Mouse (Mus musculus): ENCODE results near the gene 2310022B05Rik. TPM values are rescaled to one million over a fixed set of nuclear protein-coding genes. Genes with fewer than 3 reads are reported as not detected.

Gene 2310022B05Rik
- total RNA-seq (2021) (10 to 100 TPM; 54.4 to 61.8 TPM), polyA plus RNA-seq (2012; rRNA removed) (64.3 and 65.1 TPM in 2 replicates)
- long read RNA-seq, transcript 2310022B05Rik-201 (4 exons, 3,307 nt) = major isoform, 160 of 171 reads
- long read RNA-seq, partial matches to known transcripts = 1 of 171 reads
- long read RNA-seq, other reads (novel, unspliced or antisense) = 10 of 171 reads

DNA sequence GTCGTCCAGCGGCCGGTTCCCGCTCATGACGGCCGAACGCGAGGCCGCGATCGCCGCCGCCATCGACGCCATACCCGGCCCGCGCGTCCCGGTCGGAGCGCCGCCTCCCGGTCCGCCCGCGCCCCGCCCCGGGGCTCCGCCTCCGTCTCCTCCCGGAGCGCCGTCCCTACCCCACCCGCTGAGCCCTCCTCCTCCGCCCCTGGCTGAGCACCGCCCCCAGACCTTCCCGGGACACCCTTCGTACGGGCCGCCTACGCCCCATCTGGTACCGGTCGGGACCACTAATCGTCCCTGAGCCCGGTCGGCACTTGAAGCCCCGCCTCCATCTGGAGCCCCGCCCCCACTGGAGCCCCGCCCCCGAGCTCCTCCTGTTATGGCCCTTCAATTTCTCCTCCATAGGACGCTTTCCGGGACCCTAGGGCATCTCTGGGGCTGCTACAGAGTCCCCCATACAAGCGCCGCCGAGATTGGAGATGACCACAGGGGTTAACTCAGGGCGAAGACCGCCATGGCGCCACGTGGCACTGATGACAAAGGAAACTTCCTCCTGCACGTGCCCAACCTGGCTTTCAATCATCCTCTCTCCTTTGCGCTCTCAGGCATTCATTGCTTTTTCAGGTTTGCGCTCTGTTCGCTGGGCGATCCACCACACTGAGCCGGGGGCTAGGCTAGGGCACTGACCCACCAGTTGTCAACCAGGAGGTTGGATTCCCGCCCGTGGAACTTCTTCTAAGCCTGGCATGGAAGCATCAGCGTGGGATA, at the start of gene 2310022B05Rik:
Gene 2310022B05Rik (minus strand): TSS at position 258 of the 762 bp plus-strand sequence.
- no peaks in the 10 kb centered on the region for H3K27me3 ChIP-seq (ENCODE audit: control insufficient read depth, insufficient read depth, low read length)
- intact Hi-C loops (cut with DNase I) = no loop called here
- DNase-seq = peak; percentile 93 to 94
- no peaks in the 10 kb centered on the region for H3K79me2 ChIP-seq (replicated peaks; ENCODE audit: control insufficient read depth, insufficient read depth, low read length)
- H3K4me1 ChIP-seq (ENCODE audit: control insufficient read depth, insufficient read depth, low read length) = peaks cover 9% of the 10 kb centered on the region
- H3K4me3 ChIP-seq = peak within 1 kb of the TSS; percentile 66
- H3K36me3 ChIP-seq (ENCODE audit: control insufficient read depth, insufficient read depth, low read length) = peaks cover 10% of the 10 kb centered on the region
- H3K9ac ChIP-seq (ENCODE audit: low read depth, low read length) = peak within 1 kb of the TSS; percentile 94
- TF ChIP-seq EP300 (IDR thresholded peaks at IDR 0.05; ENCODE audit: insufficient read depth, low read depth, low read length) (no peak), POLR2A (IDR thresholded peaks at IDR 0.05; ENCODE audit: insufficient read depth, low read depth, low read length) (peak; percentile 66; the same call in 1 of the 2 replicates), CTCF (IDR thresholded peaks at IDR 0.05) (peak; percentile 40)
- H3K27ac ChIP-seq = peak within 1 kb of the TSS; percentile 89
- WGBS = 5% methylated on average over 43 of the region's 69 CpGs

DNA sequence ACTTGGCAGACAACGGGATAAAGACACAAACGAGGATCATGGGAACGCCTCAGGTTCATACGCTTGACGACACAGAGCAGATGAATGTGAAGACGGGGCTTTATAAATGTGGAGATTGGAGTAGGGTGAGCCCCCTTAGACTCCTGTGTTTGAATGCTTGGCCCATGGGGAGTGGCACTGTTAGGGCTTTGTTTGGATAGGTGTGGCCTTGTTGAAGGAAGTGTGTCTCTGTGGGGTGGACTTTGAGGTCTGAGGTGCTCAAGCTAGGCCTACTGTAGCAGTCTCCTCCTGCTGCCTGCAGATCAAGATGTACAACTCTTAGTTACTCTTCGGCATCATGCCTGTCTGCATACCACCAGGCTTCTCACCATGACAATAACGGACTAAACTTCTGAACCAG, 42.7 kb upstream of the 2310022B05Rik start:
- H3K27ac ChIP-seq = no peak overlapping the region
- TF ChIP-seq EP300 (IDR thresholded peaks at IDR 0.05; ENCODE audit: insufficient read depth, low read depth, low read length) = no peak
- no peak for TF ChIP-seq POLR2A (IDR thresholded peaks at IDR 0.05; ENCODE audit: insufficient read depth, low read depth, low read length)
- no peak for TF ChIP-seq CTCF (IDR thresholded peaks at IDR 0.05)
- H3K36me3 ChIP-seq (ENCODE audit: control insufficient read depth, insufficient read depth, low read length) = no peaks in the 10 kb centered on the region

DNA sequence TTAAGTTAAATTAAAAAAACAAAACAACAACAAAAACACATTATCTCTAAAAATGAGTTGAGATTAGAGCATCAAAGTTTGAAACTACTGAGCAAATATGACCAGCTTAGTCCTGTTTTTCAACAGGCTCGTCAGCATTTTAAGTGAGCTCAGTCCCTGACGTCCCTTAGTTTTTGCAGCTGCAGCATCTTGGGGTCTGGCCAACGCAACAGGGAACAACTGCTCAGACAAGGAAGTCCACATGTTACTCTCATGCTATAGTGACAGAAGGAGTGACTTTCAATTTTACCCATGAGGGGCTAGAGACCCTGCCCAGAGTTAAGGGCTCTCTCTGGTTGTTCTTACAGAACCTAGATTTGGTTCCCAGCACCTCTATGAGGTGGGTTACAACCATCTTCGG, 41.2 kb upstream of the 2310022B05Rik start:
- Histone ChIP-seq H3K9ac (ENCODE audit: low read depth, low read length) (no peak overlapping the region), H3K36me3 (ENCODE audit: control insufficient read depth, insufficient read depth, low read length) (no peaks in the 10 kb centered on the region), H3K27me3 (ENCODE audit: control insufficient read depth, insufficient read depth, low read length) (no peaks in the 10 kb centered on the region), H3K79me2 (replicated peaks; ENCODE audit: control insufficient read depth, insufficient read depth, low read length) (no peaks in the 10 kb centered on the region), H3K4me1 (ENCODE audit: control insufficient read depth, insufficient read depth, low read length) (peaks cover 4% of the 10 kb centered on the region), H3K27ac (no peak overlapping the region), H3K4me3 (no peak overlapping the region)
- whole genome bisulfite sequencing = 69% methylated on average over 4 of the region's 4 CpGs
- DNase-seq = peak in 1 of 2 experiments; percentile 22
- intact Hi-C loops (cut with DNase I) = no loop called here
- TF ChIP-seq POLR2A (IDR thresholded peaks at IDR 0.05; ENCODE audit: insufficient read depth, low read depth, low read length) (no peak), EP300 (IDR thresholded peaks at IDR 0.05; ENCODE audit: insufficient read depth, low read depth, low read length) (no peak), CTCF (IDR thresholded peaks at IDR 0.05) (no peak)

More for the DNA sequence above, 42.7 kb upstream of the 2310022B05Rik start:
- H3K4me3 ChIP-seq = no peak overlapping the region
- H3K4me1 ChIP-seq (ENCODE audit: control insufficient read depth, insufficient read depth, low read length) = peaks cover under 1% of the 10 kb centered on the region; the same call in 1 of the 2 replicates
- no peaks in the 10 kb centered on the region for H3K27me3 ChIP-seq (ENCODE audit: control insufficient read depth, insufficient read depth, low read length)
- WGBS = 99% methylated on average over 8 of the region's 8 CpGs
- H3K79me2 ChIP-seq (replicated peaks; ENCODE audit: control insufficient read depth, insufficient read depth, low read length) = no peaks in the 10 kb centered on the region
- intact Hi-C loops (cut with DNase I) = no loop called here
- DNase-seq = no peak
- H3K9ac ChIP-seq (ENCODE audit: low read depth, low read length) = no peak overlapping the region

GRCm38 (mm10) chr8:124703526-124703925, 40.4 kb upstream of the 2310022B05Rik start:
- no peak for TF ChIP-seq EP300 (IDR thresholded peaks at IDR 0.05; ENCODE audit: insufficient read depth, low read depth, low read length)
- TF ChIP-seq POLR2A (IDR thresholded peaks at IDR 0.05; ENCODE audit: insufficient read depth, low read depth, low read length) = no peak
- TF ChIP-seq CTCF (IDR thresholded peaks at IDR 0.05) = no peak
- H3K27ac ChIP-seq = no peak overlapping the region
- no peak for DNase-seq
- H3K4me1 ChIP-seq (ENCODE audit: control insufficient read depth, insufficient read depth, low read length) = peaks cover 4% of the 10 kb centered on the region
- no peaks in the 10 kb centered on the region for H3K36me3 ChIP-seq (ENCODE audit: control insufficient read depth, insufficient read depth, low read length)
- H3K4me3 ChIP-seq = no peak overlapping the region
- no peak overlapping the region for H3K9ac ChIP-seq (ENCODE audit: low read depth, low read length)
- no peaks in the 10 kb centered on the region for H3K79me2 ChIP-seq (replicated peaks; ENCODE audit: control insufficient read depth, insufficient read depth, low read length)
- no peaks in the 10 kb centered on the region for H3K27me3 ChIP-seq (ENCODE audit: control insufficient read depth, insufficient read depth, low read length)
- 44% methylated on average over 4 of the region's 4 CpGs for WGBS
- intact Hi-C loops (cut with DNase I) = no loop called here

DNA sequence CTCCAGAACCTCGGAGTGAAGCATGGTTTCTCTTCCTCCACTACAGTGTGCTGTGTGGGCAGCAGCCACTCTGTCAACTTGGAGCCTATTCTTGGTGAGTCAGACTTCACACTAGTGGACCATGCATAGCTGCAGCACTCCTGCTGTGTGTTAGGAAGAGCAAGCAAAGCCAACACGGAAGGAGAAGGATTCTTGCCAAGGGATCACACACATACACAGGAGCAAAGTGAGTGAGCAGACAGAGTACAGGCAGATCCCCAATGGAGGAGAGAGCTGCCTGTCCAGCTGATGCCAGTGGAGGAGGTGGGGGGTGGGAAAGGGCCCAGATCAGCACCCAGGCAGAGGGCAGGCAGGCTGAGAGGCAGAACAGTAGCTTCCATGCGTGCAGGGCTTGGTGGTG, 39.0 kb upstream of the 2310022B05Rik start:
- intact Hi-C loops (cut with DNase I) = no loop called here
- 57% methylated on average over 3 of the region's 3 CpGs for WGBS
- TF ChIP-seq POLR2A (IDR thresholded peaks at IDR 0.05; ENCODE audit: insufficient read depth, low read depth, low read length) (no peak), EP300 (IDR thresholded peaks at IDR 0.05; ENCODE audit: insufficient read depth, low read depth, low read length) (no peak), CTCF (IDR thresholded peaks at IDR 0.05) (no peak)
- Histone ChIP-seq H3K9ac (ENCODE audit: low read depth, low read length) (no peak overlapping the region), H3K79me2 (replicated peaks; ENCODE audit: control insufficient read depth, insufficient read depth, low read length) (no peaks in the 10 kb centered on the region), H3K27ac (no peak overlapping the region), H3K36me3 (ENCODE audit: control insufficient read depth, insufficient read depth, low read length) (no peaks in the 10 kb centered on the region), H3K4me1 (ENCODE audit: control insufficient read depth, insufficient read depth, low read length) (peaks cover 4% of the 10 kb centered on the region), H3K27me3 (ENCODE audit: control insufficient read depth, insufficient read depth, low read length) (no peaks in the 10 kb centered on the region), H3K4me3 (no peak overlapping the region)
- DNase-seq = no peak

DNA sequence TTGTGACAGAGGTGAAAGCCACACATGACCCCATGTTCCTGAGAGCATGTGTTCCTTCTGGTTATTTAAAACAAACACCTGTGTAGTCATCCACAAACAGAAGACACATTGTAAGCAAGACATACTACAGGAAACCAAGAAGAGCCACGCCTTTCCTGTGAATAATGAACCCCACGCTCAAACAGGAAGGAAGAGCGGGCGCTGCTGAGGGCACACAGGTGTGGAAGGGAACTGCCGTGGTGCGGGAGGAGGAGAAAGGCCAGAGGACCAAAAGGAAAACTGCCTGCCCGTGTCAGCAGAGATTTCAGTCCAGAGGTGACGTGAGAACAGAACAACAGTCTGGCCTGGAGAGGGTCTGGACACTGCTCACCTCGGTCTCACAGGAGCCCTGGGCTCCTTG, 37.9 kb upstream of the 2310022B05Rik start:
- Histone ChIP-seq H3K79me2 (replicated peaks; ENCODE audit: control insufficient read depth, insufficient read depth, low read length) (no peaks in the 10 kb centered on the region), H3K4me1 (ENCODE audit: control insufficient read depth, insufficient read depth, low read length) (peaks cover 4% of the 10 kb centered on the region), H3K27ac (no peak overlapping the region), H3K4me3 (no peak overlapping the region), H3K36me3 (ENCODE audit: control insufficient read depth, insufficient read depth, low read length) (no peaks in the 10 kb centered on the region), H3K9ac (ENCODE audit: low read depth, low read length) (no peak overlapping the region), H3K27me3 (ENCODE audit: control insufficient read depth, insufficient read depth, low read length) (no peaks in the 10 kb centered on the region)
- peak in 1 of 2 experiments; percentile 48 for DNase-seq
- 61% methylated on average over 9 of the region's 9 CpGs for WGBS
- intact Hi-C loops (cut with DNase I) = no loop called here
- TF ChIP-seq EP300 (IDR thresholded peaks at IDR 0.05; ENCODE audit: insufficient read depth, low read depth, low read length) (no peak), POLR2A (IDR thresholded peaks at IDR 0.05; ENCODE audit: insufficient read depth, low read depth, low read length) (no peak), CTCF (IDR thresholded peaks at IDR 0.05) (no peak)
